Mouse (Mus musculus) brain, embryonic 14.5 days (tissue): Measurements from ENCODE around the gene Krt13. TPM values are rescaled to one million over a fixed set of nuclear protein-coding genes. Genes with fewer than 3 reads are reported as not detected.
A peak's percentile ranks its signal among the peaks of the same experiment; 100 is the strongest.

Source experiments
- DNase-seq: peaks from one replicate; pipeline ENCODE4 v3.0.0-alpha.2; 2011; ENCODE audit warnings: low read depth
- CTCF ChIP-seq: fragments of 200-500 bp; IDR thresholded peaks from 2 replicates; pipeline ENCODE4 v1.5.1; 2012; ENCODE audit warnings: inconsistent platforms, mild to moderate bottlenecking, moderate library complexity, borderline replicate concordance; ENCODE audit not compliant: insufficient read depth, insufficient read length; ENCODE audit errors: extremely low read depth
- POLR2A ChIP-seq: fragments of 200-500 bp; IDR thresholded peaks from 2 replicates; pipeline ENCODE4 v1.6.1; 2012; ENCODE audit warnings: mild to moderate bottlenecking, inconsistent platforms, borderline replicate concordance; ENCODE audit not compliant: poor library complexity, insufficient read depth, insufficient read length, severe bottlenecking; ENCODE audit errors: extremely low read depth
- polyA plus RNA-seq: library from polyadenylated mRNA; depleted of rRNA; stranded (reverse); fragments of >200 nt; gene quantifications from 2 replicates; pipeline ENCODE4 v1.2.3, GENCODE M21; 2012; rRNA removed

Krt13 gene
- polyA plus RNA-seq, 1 experiment = not detected

GRCm38 (mm10) chr11:100096141-100096540, 25.2 kb downstream of the Krt13 start, which contains the start of gene Krt35:
Gene Krt35, minus strand, starts transcription at chr11:100096241.
- TF ChIP-seq CTCF (no peak), POLR2A (no peak)
- DNase-seq = no peak

GRCm38 (mm10) chr11:100088378-100089025, 32.9 kb downstream of the Krt13 start:
- no peak for DNase-seq
- TF ChIP-seq CTCF = no peak
- TF ChIP-seq POLR2A = no peak

- TF ChIP-seq CTCF (no peak), POLR2A (no peak)
- DNase-seq = no peak
These were observed 33.5 kb downstream of the Krt13 start, which contains the start of gene Krt32 for GRCm38 (mm10) chr11:100087861-100088260. Gene Krt32, minus strand, starts transcription at chr11:100088226.

- TF ChIP-seq POLR2A (no peak), CTCF (no peak)
- DNase-seq = peak; percentile 5
These were observed 47.5 kb downstream of the Krt13 start for GRCm38 (mm10) chr11:100073873-100074272.

Other genes starting within 250 kb of the Krt13 start
- not detected in 2 replicates for gene Krtap9-1, start 248.2 kb downstream of the Krt13 start, polyA plus RNA-seq
- gene Gm11567, start 242.4 kb downstream of the Krt13 start, polyA plus RNA-seq = not detected in 2 replicates
- not detected in 2 replicates for gene Krtap31-1, start 213.6 kb downstream of the Krt13 start, polyA plus RNA-seq
- gene Gm11565, start 206.8 kb downstream of the Krt13 start, polyA plus RNA-seq = not detected in 2 replicates
- not detected in 2 replicates for gene Krtap31-2, start 185.3 kb downstream of the Krt13 start, polyA plus RNA-seq
- gene Krtap9-5, start 173.1 kb downstream of the Krt13 start, polyA plus RNA-seq = not detected in 2 replicates
- not detected in 2 replicates for gene Krtap29-1, start 142.5 kb downstream of the Krt13 start, polyA plus RNA-seq
- gene Krtap16-1, start 135.0 kb downstream of the Krt13 start, polyA plus RNA-seq = 0.04 TPM in 1 of 2 replicates, not detected in the other
- 0.19 and 0.27 TPM in 2 replicates for gene Krtap17-1, start 127.6 kb downstream of the Krt13 start, polyA plus RNA-seq
- not detected in 2 replicates for gene Krt33a, start 105.4 kb downstream of the Krt13 start, polyA plus RNA-seq
- 0.04 TPM in 1 of 2 replicates, not detected in the other for gene Krt33b, start 91.7 kb downstream of the Krt13 start, polyA plus RNA-seq
- not detected in 2 replicates for gene Krt34, start 80.0 kb downstream of the Krt13 start, polyA plus RNA-seq
- gene Krt31, start 71.0 kb downstream of the Krt13 start, polyA plus RNA-seq = not detected in 2 replicates
- gene Krt32, start 33.3 kb downstream of the Krt13 start, polyA plus RNA-seq = not detected in 2 replicates
- not detected in 2 replicates for gene Krt35, start 25.3 kb downstream of the Krt13 start, polyA plus RNA-seq
- gene Krt36, start 15.9 kb downstream of the Krt13 start, polyA plus RNA-seq = not detected in 2 replicates
- gene Krt15, start 14.4 kb upstream of the Krt13 start, polyA plus RNA-seq = 12.2 and 14.4 TPM in 2 replicates
- gene Krt19, start 27.1 kb upstream of the Krt13 start, polyA plus RNA-seq = 5.4 and 6.3 TPM in 2 replicates
- gene Krt9, start 71.7 kb upstream of the Krt13 start, polyA plus RNA-seq = 0.05 and 0.10 TPM in 2 replicates
- gene Krt14, start 86.0 kb upstream of the Krt13 start, polyA plus RNA-seq = 22.8 and 36.6 TPM in 2 replicates
- 0.06 and 0.12 TPM in 2 replicates for gene Krt16, start 127.3 kb upstream of the Krt13 start, polyA plus RNA-seq
- 2.1 and 6.1 TPM in 2 replicates for gene Krt17, start 139.5 kb upstream of the Krt13 start, polyA plus RNA-seq
- gene Krt42, start 148.3 kb upstream of the Krt13 start, polyA plus RNA-seq = 0.08 TPM in 1 of 2 replicates, not detected in the other
- 291 and 330 TPM in 2 replicates for gene Eif1, start 198.3 kb upstream of the Krt13 start, polyA plus RNA-seq
- gene Gast, start 212.8 kb upstream of the Krt13 start, polyA plus RNA-seq = 0.60 and 0.66 TPM in 2 replicates
- gene Hap1, start 234.6 kb upstream of the Krt13 start, polyA plus RNA-seq = 188 and 226 TPM in 2 replicates